Mouse (Mus musculus) kidney, adult 11 months (tissue): ENCODE data around the gene Ipo7.
"Not testable (repeated sequence)": the region's sequence is repeated elsewhere in the genome, so short reads cannot be mapped to it uniquely, and the experiment has no call there.

Source experiments
- DNase-seq: peaks from one replicate; pipeline ENCODE4 v3.0.0; 2022

Gene Ipo7

DNA sequence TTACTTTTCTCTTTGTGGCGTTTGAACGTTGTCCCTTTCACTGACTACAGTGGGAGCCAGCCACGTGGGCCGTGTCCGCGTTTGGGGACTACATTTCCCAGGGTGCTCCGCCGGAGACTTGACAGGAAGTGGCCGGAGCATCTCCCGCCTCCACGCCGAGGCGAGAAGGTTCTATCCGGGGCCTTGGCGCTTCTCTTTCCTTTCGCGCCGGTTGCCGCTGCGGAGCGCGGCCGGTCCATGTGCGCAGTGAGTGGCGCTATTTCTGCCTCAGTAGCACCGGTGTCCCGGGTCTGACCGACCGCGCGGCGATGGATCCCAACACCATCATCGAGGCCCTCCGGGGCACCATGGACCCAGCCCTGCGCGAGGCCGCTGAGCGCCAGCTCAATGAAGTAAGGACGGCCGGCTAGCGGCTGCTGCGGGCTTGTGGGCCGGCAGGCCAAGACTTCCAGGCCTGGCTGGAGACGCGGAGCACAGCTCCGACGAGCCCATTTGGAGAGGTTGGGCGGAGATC is at the start of gene Ipo7:
Gene Ipo7 (plus strand): TSS at position 158 of the 514 bp plus-strand sequence.
- DNase-seq, result peak; percentile 92

DNA sequence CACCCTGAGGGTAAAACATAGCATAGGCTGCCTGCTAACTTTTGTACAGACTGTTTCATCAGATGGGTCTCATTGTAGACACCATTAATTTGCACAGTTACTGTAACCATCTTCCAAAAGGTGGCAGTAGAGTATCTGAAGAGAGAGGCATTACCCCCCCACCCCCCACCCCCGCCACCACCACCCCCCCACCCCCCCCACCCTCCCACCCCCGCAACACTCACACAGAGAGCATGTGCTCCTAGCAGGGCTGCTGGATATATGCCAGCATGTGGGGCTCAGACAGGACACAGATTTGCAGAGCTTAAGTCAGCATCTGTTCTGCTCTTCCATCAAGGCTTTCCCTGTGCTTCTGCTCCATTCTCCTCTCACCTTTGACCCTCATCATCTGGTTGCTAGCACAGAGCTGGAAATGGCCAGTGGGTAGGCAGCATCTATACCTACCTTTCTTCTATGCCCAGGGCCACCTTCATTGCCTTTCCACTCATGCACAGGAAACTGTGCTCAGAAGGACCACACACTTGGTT is 49.1 kb upstream of the Ipo7 start:
- peak; percentile 25 for DNase-seq

DNA sequence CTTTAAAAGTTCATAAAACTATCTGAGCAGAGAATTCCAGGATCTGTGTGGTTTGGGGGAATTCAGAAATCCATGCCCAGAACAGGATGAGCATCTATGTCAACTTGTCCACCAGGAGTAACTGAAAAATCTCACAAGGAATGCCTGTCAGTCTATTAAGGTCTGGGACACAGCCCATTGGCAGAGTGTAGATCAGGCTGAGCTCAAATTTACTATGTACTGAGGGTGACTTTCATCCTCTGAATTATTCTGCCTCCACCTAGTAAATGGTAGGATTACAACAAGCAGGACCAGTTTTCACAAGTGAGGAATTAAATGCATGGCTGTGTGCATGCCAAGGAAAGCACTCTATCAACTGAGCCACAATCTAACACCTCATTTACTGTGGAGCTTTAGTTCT is 48.5 kb upstream of the Ipo7 start:
- DNase-seq, result no peak

DNA sequence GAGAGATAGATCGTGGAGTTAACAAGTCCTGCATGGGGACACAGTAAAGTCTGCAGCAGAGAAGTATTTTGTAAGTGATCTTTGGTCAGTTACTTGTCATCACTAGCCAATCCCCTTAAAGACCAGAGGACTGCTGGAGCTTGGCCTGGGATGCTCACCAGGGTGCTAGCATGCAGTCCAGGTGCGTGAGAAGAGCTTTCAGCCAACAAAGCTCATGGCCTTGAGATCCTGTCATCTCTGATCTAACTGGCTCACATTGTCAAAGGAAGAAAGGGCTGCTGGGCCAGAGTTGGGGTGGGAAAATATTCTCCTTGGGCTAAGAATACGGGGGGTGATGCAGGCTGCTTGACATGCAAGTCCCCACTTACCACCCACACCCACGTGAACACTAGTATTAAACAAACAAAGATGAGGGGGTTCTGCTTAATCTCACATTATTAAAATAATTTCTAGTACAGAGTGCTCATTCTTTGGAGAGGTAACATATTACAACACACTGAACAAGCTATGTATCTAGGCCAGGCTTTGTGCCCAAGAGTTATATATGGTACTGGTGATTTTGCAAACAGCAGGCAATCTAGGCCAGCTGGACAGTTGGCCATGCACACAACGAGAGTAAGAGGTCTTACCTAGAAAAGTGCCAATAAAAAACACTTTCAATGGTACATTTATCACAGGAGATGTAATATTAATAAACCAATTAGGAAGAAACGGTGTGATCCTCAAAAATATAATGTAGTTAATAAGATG is 41.9 kb upstream of the Ipo7 start:
- no peak for DNase-seq

DNA sequence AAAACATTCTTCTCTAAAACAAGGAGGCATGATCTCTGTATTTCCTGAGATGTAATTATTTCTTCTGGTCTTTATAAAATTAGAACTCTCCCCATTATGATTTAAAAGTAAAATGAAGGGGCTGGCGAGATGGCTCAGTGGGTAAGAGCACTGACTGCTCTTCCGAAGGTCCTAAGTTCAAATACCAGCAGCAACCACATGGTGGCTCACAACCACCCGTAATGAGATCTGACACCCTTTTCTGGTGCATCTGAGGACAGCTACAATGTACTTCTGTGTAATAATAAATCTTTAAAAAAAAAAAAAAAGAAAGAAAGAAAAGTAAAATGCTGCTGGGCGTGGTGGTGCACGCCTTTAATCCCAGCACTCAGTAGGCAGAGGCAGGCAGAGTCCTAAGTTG is 40.9 kb upstream of the Ipo7 start:
- DNase-seq, result not testable (repeated sequence)

DNA sequence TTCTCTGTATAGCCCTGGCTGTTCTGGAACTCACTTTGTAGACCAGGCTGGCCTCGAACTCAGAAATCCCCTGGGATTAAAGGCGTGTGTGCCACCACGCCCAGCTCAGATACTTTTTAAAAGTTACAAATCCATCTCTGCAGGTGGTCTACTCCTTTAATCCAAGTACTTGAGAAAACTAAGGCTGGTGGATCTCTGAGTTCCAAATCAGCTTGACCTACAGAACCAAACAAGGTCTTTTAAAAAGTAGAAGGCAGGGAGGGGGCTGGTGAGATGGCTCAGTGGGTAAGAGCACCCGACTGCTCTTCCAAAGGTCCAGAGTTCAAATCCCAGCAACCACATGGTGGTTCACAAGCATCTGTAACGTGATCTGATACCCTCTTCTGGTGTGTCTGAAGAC is 33.5 kb upstream of the Ipo7 start:
- DNase-seq, result not testable (repeated sequence)

DNA sequence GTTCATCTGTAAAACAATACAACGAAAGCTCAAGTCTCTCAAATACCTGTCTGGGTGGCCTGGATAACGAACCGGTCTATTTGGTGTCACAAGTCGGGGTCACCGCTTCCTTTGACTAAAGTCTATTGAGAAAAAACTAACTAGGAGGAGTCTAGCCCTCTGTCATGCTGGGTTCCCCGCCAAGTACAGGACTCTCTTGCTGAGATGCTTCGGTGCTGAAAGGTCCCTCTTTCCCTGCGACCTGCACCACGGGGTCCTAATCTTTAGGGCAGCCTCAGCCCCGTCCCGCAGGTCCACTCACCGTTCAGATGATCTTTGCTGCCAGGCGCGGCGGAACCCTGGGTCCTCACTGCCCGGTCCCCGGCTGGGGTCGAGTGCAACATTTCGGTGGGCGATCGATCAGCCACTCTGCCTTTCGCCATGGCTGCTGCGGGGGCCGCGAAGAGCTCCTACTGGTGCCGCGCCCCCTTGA is 32.4 kb upstream of the Ipo7 start:
- DNase-seq, result no peak

DNA sequence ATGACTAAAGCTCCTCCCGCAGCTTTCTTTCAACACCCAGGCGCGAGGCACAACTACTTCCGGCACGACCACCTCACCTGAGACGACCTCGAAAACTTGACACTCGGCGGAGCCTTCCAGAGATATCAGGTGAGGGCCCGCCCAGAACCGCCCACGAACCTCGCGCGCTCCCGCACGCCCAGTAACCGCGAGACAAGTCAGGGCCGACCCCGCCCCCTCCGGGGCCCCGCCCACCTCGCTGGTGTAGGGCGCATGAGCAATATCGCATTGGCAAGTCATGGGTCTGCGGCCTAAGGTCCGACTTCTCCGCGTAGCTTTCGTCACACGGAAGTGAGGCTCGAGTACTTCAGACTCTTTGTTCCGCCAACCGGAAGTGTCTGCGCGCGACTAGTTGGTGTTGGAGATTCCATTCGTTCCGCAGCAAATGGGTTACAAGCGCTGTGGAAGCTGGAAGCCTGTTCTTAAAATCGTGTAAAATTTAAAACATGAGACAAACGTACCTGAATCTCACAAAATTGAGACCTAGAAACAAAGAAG is 31.9 kb upstream of the Ipo7 start:
- peak; percentile 99 for DNase-seq

DNA sequence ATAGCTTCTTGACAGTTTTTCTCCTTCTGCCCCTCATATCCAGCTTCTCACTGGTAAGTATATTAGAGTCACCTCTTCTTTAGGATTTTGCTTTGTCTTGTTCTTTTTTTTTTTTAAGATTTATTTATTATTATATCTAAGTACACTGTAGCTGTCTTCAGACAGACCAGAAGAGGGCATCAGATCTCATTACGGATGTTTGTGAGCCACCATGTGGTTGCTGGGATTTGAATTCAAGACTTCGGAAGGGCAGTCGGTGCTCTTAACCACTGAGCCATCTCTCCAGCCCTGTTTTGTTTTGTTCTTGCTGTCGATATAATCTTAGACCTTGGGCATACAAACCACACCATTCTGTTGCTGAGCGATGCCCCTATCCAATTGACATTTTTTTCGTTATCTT is 31.3 kb upstream of the Ipo7 start, which contains the start of gene Tmem41b:
Gene Tmem41b (minus strand): TSS at position 155 of the 400 bp plus-strand sequence.
- not testable (repeated sequence) for DNase-seq

DNA sequence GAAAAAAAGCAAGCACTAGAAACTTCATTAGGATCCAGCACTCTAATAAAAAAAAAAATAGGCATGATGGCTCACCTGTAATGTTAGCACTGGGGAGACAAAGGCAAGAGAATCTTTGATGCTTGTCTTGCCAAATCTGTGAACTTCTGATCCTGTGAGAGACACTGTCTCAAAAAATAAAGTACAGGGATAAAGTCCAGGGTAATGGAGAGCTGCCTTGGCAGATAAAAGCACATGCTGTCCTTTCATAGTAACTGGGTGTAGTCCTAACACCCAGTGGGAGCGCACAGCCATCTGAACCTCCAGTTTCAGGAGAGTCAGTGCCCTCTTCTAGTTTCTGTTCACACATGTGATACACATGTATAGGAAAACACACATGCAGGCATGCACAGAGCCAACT is 26.8 kb upstream of the Ipo7 start:
- no peak for DNase-seq

DNA sequence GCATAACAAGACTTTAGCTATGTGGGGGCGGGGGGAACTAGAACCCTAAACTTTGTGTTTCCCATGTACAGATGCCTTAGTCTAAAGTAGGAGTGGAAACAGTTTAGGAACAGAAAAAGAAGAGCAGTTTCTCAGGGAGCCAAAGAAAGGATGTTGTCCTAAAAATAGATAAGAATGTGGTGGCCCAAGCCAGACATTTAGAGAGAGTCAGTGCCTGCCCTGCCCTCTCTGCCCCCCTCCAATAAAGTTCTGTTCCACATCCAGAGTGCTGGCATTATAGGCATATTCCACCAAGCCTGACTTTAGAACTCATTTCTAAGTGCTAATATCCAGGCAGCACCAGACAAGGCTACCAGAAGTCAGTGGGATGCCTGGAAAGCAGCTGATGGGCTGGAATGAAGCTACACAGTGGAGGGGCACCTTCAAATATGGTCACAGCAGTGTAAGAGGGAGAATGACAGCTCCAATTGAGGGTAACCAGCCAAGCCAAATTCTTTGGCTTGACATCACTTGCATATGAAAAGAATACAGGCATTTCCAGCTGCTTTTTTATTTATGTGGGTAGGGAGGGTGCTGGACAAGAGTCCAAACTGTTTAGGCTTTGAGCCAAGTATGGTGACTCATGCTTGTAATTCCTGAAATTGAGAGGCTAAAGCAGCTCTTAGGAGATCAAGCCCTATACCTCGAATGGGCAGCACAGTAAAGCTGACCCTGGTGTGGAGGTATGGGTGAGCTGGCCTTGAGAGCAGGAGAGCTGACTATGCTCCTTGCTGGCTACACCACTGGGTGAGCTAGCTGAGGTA is 24.7 kb upstream of the Ipo7 start:
- peak; percentile 57 for DNase-seq

DNA sequence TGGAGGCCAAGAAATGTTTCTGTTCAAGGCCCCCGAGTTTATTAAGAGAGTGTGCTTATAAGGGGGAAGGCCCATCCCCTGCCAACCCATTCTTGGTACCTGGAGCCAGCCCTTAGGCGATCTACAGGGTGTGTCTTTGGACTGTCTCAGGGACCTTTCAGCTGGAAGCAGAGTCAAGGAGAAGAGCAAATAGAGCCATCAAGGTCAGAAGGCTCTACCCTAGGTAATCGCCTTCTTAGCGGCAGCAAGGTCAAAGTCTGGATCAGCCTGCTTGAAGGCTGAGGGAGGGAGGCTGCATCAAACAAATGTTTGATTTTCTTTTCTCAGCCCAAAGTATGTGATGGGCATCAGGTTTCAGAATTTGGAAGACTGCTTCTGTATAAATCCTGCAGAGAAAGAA is 19.7 kb upstream of the Ipo7 start:
- DNase-seq, result no peak

DNA sequence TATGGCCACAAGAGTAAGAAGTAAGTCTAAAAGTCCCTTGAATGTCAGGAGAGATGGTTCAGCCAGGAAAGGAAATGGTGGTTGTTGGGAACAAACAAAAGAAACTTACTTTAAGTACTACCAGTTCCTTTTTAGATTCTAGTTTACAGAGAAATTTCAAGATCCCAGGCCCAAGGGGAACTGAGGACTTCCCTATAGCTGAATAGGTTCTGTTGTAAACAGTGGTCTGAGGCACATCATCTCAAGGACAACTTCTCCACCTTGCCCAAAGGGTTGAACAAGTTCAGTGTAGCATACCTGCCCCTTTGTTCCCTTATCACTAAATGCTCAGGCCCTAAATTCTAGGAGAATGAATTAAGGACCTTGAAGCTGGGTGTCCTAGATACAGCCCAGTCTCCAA is 16.0 kb upstream of the Ipo7 start:
- DNase-seq, result no peak

DNA sequence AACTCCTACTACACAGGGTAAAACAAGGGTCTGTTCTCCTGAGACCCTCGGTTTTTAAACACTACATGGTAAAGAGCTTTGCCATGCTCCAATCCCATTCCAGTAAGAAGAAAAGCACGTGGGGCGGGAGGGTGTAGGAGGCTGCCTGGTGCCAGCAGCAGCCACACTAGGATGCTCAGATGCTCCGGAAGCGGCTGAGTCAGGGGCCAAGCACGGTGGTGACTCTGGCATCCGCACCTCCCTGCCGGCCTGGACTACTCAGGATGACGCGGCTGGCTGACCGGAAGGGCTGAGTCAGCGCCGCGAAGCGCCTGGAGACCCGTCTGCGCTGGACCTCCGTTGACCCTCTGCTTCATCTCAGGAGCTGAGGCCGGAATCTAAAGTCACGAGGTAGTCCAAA is 15.1 kb upstream of the Ipo7 start:
- DNase-seq, result peak; percentile 86

DNA sequence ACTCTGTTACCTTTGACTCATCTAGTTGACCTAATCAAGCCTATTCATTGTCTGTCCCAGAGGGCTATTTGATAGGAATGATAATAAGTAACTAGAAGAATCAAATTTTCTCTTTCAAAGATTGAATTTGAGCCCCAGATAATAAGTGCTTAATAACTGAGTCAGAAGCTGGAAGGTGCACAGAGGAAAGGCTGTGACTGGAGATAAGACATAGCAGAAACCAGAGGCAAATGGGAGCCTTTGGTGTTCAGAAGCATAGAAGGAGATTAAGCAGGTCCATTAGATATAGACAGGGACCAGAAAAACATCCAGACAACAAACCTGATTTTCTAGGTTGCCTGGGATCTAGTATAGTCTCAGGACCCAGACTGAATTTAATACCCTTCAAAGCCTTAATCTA is 12.1 kb upstream of the Ipo7 start:
- DNase-seq, result no peak

DNA sequence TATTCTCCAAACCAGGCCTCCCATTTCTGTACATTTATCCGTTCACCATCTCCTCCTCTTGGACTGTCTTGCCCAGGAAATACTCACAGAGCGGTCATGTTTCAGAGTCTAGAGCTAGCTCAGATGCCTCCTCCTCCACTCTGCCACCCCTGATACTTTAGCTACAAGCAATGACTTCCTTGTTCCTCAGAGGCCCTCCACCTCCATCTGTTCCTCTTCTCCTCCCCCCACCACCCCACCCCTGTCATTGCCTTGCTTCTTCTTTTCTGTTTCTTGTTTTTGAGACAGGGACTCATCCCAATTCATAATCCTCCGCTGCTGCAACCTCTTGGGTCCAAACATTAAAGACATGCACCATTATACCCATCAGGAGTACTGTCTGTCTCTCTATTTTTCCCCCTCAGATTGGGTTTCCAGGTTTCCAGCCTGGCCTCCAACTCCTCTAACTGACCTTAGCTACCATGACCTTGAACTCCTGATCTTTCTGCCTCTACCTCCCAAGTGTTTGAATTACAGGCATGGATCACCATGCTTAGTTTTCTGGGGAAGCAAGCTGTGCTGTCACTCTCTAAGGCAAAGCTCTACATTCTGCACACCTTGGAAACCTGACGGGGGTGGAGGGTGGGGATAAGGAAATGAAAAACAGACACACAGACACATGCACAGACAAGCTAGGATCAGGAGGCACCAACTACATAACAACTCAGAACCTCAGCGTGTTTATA is 11.4 kb upstream of the Ipo7 start:
- DNase-seq, result no peak

DNA sequence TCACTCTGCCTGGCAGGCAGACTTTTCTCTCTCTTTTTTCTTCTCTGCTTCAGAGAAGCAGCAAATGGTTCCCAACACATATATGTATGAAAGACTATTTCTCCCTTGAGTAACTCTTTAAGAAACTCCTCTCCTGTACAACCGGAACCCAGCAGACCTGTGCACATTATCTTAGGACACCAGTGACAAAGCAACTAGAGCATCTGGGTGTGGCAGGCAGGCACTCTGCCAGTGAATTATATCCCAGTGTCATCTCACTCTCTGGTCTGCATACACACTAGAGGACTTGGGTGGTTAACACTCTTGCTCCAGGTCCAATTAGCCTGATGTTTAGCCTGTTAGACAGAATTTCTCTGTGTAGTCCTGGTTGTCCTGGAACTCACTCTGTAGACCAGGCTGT is 9.6 kb upstream of the Ipo7 start:
- DNase-seq, result no peak

DNA sequence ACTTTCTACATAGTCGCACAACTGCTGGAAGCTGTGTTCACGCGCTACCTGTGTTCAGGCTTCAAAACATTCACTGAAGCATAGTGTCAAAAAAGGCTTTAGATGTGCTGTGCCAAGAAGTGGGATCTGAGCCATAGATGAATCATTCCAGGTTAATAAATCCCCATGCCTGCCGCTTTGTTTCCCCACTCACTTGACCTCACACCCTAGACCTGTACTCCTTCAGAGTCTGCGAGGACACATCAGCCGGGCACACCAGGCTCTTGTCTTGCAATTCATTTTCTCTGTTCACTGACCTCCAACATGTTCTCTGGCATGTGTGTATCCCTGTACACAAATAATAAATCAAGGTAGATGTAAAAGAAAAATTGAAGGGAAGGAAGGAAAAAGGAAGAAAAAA is 9.0 kb upstream of the Ipo7 start:
- no peak for DNase-seq

DNA sequence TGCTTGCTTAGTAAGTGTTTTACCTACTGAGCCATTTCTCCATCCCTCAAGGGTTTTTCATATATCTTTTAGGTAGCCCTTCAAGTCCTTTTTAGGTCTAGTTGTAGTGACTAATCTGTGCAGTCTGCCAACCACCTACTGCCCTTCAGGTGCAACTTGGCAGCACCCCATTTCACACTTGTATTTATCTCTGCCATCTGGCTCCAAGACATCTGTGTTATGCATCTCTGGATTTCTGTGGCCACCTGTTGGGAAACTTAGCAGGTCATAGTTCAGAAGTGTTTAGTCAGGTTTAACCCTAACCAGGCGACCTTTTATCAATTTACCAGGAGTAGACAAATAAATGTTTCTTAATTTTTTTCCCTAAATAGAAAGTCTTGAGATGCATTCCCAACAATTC is 6.7 kb upstream of the Ipo7 start:
- no peak for DNase-seq

DNA sequence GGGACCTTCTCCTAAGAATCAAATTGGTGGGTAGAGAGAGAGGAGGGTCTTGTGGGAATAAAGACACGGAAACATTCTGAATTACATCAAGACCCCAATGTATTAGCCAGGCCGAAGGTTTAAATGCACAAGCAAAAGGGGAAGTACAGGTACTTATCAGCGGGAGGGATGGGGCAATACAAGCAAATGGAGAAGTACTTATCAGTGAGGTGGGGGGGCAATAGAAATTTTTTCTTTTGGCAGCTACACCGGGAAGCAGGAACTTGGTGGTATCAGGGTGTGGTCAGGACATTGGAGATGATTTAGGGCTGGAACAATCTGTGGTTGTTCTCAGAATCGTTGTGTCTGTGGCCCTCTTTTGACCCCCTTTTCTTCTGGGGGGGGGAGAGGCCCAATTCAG is 3.8 kb upstream of the Ipo7 start:
- no peak for DNase-seq

DNA sequence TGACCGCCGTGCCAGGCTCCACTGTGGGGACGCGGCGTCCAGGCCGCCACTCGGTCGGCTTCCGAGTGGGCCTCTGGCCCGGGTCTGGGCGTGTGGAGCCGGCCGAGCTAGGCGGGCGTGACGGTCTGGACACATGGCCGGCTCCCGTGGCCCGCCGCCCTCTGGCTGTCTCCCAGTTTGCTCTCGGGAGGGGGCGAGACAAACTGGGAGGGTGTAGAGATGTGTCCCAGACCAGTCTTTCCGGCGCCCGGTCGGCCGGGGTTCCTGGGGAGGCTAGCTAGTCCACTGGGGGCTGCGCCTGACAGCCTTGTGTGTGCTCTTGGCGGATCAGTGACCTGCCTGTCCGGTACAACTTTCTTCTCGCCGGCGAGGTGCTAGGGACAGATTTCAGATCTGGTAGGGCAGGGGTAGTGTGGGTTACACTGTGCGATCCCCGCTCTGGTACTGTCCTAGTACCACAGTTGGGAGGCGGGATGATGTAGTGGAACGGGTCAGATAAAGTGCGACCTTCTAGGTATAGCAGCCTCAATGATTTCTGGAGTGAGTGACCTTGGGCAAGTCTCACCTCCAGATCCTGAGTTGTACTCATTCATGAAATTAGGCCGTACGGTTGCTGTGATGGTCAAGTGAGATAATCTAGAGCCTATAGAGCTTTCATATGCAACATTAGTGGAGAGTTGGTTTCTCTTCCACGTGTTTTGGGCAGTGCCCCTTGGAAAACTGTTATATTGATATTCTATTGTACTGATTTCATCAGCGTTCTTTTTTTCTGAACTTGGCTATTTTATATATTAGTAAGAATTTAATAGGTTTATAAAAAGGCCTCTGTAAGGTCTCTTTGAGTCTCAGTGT is 783 bp downstream of the Ipo7 start:
- DNase-seq, result peak; percentile 60

DNA sequence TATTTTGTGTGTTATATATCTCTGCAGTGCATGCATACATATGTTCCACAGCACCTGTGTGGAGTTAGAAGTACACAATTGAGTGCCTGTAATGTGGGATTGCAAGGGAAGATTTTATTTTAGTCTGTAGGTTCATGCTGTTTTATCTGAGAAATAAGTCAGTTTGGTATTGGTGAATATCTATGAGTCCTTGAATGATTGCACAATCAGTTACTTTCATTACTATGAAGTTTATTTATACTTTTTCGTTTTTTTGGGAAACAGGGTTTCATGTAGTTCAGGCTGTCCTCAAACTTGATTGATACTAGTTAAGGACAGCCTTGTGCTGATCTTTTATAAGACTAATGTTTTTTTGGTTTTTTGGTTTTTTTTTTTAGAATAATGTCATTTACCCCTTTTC is 5.5 kb downstream of the Ipo7 start:
- no peak for DNase-seq
